Mouse (Mus musculus): ENCODE data around the gene Lekr1. TPM values are rescaled to one million over a fixed set of nuclear protein-coding genes. Genes with fewer than 3 reads are reported as not detected.

Gene Lekr1
- 2.2 and 5.9 TPM in 2 replicates for total RNA-seq (2014; rRNA removed)
- 4.1 and 5.0 TPM in 2 replicates for polyA plus RNA-seq (2015; fragmentation: Nextera tagmentation; extraction: Ambion mirVana)

DNA sequence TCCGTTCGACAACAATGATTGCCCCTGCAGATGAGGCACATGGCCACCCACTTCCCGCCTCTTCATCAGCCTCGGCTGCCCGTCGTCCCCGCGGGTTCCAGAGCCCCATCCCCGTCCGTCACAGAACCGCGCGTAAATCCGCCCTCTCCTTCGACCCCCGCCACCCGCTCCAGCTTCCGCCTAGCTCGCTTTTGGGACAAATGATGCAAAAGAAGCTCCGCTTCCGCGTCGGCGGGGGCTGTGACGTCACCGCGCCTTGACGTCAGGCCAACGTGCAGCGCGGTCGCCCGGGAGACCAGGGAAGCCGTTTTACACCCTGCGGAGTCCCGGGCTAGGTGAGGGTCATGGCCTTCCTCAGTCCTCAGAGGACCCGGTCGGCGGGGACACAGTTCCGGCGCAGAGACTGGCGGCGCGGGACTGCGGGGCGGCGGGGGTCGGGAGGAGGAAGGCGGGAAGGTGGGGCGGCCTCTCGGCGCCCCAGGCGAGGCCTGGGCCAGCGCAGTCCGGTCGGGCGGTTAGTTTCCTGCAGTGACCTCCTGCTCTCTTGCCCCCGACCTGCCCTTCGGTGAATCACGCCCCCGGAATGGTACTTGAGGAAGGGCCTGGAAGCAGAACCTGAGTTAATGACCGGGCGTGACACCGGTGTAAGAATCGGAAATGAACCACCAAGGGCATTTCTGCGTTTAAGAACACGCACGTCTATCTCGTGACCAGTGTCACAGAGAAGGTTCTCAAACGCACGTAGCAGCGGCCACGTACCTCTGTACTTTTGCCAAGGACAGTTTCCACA lies at the start of gene Lekr1:
TSS of gene Lekr1 (plus strand) at position 252 of the 790 bp plus-strand sequence.
- ATAC-seq (ENCODE audit: low FRiP score) (peak; percentile 93), DNase-seq (ENCODE audit: low spot score) (peak; percentile 90)
- Histone ChIP-seq H3K4me2 (ENCODE audit: low read depth, low read length, poor library complexity, severe bottlenecking) (peak within 1 kb of the TSS; percentile 82), H3K27ac (ENCODE audit: low read depth, low read length) (peak within 1 kb of the TSS; percentile 67), H3K4me3 (ENCODE audit: low read depth, low read length) (peak within 1 kb of the TSS; percentile 80), H3K9ac (replicated peaks; ENCODE audit: low read length, poor library complexity, severe bottlenecking) (peak within 1 kb of the TSS; percentile 69), H3K36me3 (ENCODE audit: insufficient read depth, low read length) (no peaks in the 10 kb centered on the region), H3K9me3 (ENCODE audit: low read length) (no peaks in the 10 kb centered on the region), H3K27me3 (ENCODE audit: insufficient read depth, low read length) (no peaks in the 10 kb centered on the region), H3K4me1 (ENCODE audit: insufficient read depth, low read length) (no peaks in the 10 kb centered on the region)
- no peak for TF ChIP-seq CTCF (IDR thresholded peaks at IDR 0.05)
- 1% methylated on average over 68 of the region's 73 CpGs for WGBS

GRCm38 (mm10) chr3:65617507-65617906 lies 48.5 kb upstream of the Lekr1 start:
- Histone ChIP-seq H3K9ac (replicated peaks; ENCODE audit: low read length, poor library complexity, severe bottlenecking) (no peak overlapping the region), H3K4me1 (ENCODE audit: insufficient read depth, low read length) (no peaks in the 10 kb centered on the region), H3K9me3 (ENCODE audit: low read length) (no peaks in the 10 kb centered on the region), H3K27ac (ENCODE audit: low read depth, low read length) (no peak overlapping the region), H3K27me3 (ENCODE audit: insufficient read depth, low read length) (no peaks in the 10 kb centered on the region), H3K4me3 (ENCODE audit: low read depth, low read length) (no peak overlapping the region), H3K4me2 (ENCODE audit: low read depth, low read length, poor library complexity, severe bottlenecking) (no peak overlapping the region), H3K36me3 (ENCODE audit: insufficient read depth, low read length) (no peaks in the 10 kb centered on the region)
- DNase-seq (ENCODE audit: low spot score): no peak
- no peak for TF ChIP-seq CTCF (IDR thresholded peaks at IDR 0.05)
- 80% methylated on average over 5 of the region's 5 CpGs for WGBS
- no peak for ATAC-seq (ENCODE audit: low FRiP score)

DNA sequence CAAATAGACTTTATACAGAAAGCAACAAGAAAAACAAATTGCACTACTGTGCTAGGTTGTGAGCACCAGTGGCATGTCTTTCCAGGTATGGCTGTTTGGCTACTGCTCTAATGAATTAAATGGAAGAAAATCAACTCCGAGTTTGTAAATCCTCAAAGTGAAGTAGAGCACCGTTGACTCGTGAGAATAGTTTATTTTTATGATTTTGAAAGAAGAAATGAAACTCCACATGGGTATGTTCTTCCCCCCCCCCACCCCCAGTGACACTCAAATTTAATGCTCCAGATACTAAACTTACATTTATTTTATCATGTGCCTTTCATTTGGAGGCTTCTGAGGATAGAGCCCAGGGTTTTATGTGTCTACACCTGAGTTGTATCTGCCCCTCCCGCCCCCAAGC lies 46.7 kb upstream of the Lekr1 start:
- TF ChIP-seq CTCF (IDR thresholded peaks at IDR 0.05): no peak
- Histone ChIP-seq H3K27me3 (ENCODE audit: insufficient read depth, low read length) (no peaks in the 10 kb centered on the region), H3K9me3 (ENCODE audit: low read length) (no peaks in the 10 kb centered on the region), H3K4me3 (ENCODE audit: low read depth, low read length) (no peak overlapping the region), H3K4me1 (ENCODE audit: insufficient read depth, low read length) (no peaks in the 10 kb centered on the region), H3K36me3 (ENCODE audit: insufficient read depth, low read length) (no peaks in the 10 kb centered on the region), H3K4me2 (ENCODE audit: low read depth, low read length, poor library complexity, severe bottlenecking) (no peak overlapping the region), H3K9ac (replicated peaks; ENCODE audit: low read length, poor library complexity, severe bottlenecking) (no peak overlapping the region), H3K27ac (ENCODE audit: low read depth, low read length) (no peak overlapping the region)
- ATAC-seq (ENCODE audit: low FRiP score) (no peak), DNase-seq (ENCODE audit: low spot score) (no peak)
- WGBS: 89% methylated on average over 4 of the region's 4 CpGs

- no peaks in the 10 kb centered on the region for H3K4me1 ChIP-seq (ENCODE audit: insufficient read depth, low read length)
- no peak overlapping the region for H3K27ac ChIP-seq (ENCODE audit: low read depth, low read length)
- H3K9ac ChIP-seq (replicated peaks; ENCODE audit: low read length, poor library complexity, severe bottlenecking): no peak overlapping the region
- H3K4me3 ChIP-seq (ENCODE audit: low read depth, low read length): no peak overlapping the region
- DNase-seq (ENCODE audit: low spot score) (no peak), ATAC-seq (ENCODE audit: low FRiP score) (no peak)
- no peak overlapping the region for H3K4me2 ChIP-seq (ENCODE audit: low read depth, low read length, poor library complexity, severe bottlenecking)
- no peaks in the 10 kb centered on the region for H3K36me3 ChIP-seq (ENCODE audit: insufficient read depth, low read length)
- TF ChIP-seq CTCF (IDR thresholded peaks at IDR 0.05): no peak
- H3K9me3 ChIP-seq (ENCODE audit: low read length): no peaks in the 10 kb centered on the region
- H3K27me3 ChIP-seq (ENCODE audit: insufficient read depth, low read length): no peaks in the 10 kb centered on the region
- WGBS: 98% methylated on average over 6 of the region's 6 CpGs
Observed at GRCm38 (mm10) chr3:65623057-65623456, 43.0 kb upstream of the Lekr1 start.

GRCm38 (mm10) chr3:65625496-65626289 lies 40.3 kb upstream of the Lekr1 start:
- WGBS: 64% methylated on average over 8 of the region's 8 CpGs

More at GRCm38 (mm10) chr3:65625496-65626289, 40.3 kb upstream of the Lekr1 start:
- H3K9me3 ChIP-seq (ENCODE audit: low read length): no peaks in the 10 kb centered on the region
- H3K4me1 ChIP-seq (ENCODE audit: insufficient read depth, low read length): no peaks in the 10 kb centered on the region
- H3K36me3 ChIP-seq (ENCODE audit: insufficient read depth, low read length): no peaks in the 10 kb centered on the region
- DNase-seq (ENCODE audit: low spot score) (no peak), ATAC-seq (ENCODE audit: low FRiP score) (no peak)
- no peak for TF ChIP-seq CTCF (IDR thresholded peaks at IDR 0.05)
- H3K4me2 ChIP-seq (ENCODE audit: low read depth, low read length, poor library complexity, severe bottlenecking): no peak overlapping the region
- H3K4me3 ChIP-seq (ENCODE audit: low read depth, low read length): no peak overlapping the region
- H3K27ac ChIP-seq (ENCODE audit: low read depth, low read length): no peak overlapping the region
- no peak overlapping the region for H3K9ac ChIP-seq (replicated peaks; ENCODE audit: low read length, poor library complexity, severe bottlenecking)
- H3K27me3 ChIP-seq (ENCODE audit: insufficient read depth, low read length): no peaks in the 10 kb centered on the region
